In the genomic region with DNA sequence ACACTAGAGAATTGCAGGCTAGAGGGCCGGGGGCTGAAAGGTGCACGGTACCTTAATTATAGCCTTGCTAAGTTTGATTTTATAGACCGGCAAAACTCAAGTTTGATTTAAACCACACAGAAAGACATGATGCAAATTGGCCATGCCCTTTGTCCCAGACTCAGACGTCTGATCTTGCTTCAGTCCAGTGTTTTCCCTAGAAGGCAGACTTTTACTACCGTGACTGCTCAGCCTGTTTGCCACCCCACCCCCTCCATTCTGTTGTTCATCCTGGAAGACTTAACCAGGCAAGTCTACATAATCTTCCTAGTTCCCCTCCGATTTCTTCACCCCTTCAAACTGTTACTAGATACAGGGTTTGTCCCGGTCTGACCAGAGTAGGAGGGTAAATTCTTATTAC, we compare ENCODE assay signal across 11 mouse cellular contexts. TPM values are rescaled to one million over a fixed set of nuclear protein-coding genes. Genes with fewer than 3 reads are reported as not detected.
DNase-seq lines count a peak whose midpoint lies in the region; ATAC-seq and TF ChIP-seq lines count a peak whose summit lies in the region.
"Had no signal": no experiment of that assay in that cellular context is flagged by ENCODE, and none has a peak within 500 bp of the region (broad histone marks: within the 10 kb centered on the region; RNA-seq: fewer than 3 reads in every experiment).

No protein-coding gene starts in this region.

- no peak overlapping the region for H3K27ac ChIP-seq in forebrain, embryonic 12.5 days
- H3K27ac ChIP-seq in forebrain, postnatal 0 days (ENCODE audit: low read depth, low read length), result no peak overlapping the region
- no peak overlapping the region for H3K27ac ChIP-seq in liver, adult 2 months (replicated peaks; ENCODE audit: insufficient read depth, low read depth, low read length)
- H3K27ac ChIP-seq in liver, postnatal 0 days (ENCODE audit: low read depth), result no peak overlapping the region
- H3K27ac ChIP-seq in limb, embryonic 15.5 days, result no peak overlapping the region
- H3K27ac ChIP-seq in forebrain, embryonic 10.5 days, result no peak overlapping the region
- H3K27ac ChIP-seq: liver, embryonic 15.5 days had no signal

- WGBS in forebrain, embryonic 12.5 days, result 43% methylated on average over 7 of the region's 7 CpGs
- 44% methylated on average over 7 of the region's 7 CpGs for WGBS in forebrain, postnatal 0 days
- 36% methylated on average over 7 of the region's 7 CpGs for WGBS in liver, adult 2 months
- WGBS in liver, postnatal 0 days (ENCODE audit: insufficient replicate concordance), result 50% methylated on average over 7 of the region's 7 CpGs
- 17% methylated on average over 7 of the region's 7 CpGs for WGBS in limb, embryonic 15.5 days
- 48% methylated on average over 7 of the region's 7 CpGs for WGBS in forebrain, embryonic 10.5 days

- no peaks in the 10 kb centered on the region for H3K79me2 ChIP-seq in liver, adult 2 months (ENCODE audit: control insufficient read depth, insufficient read depth, low read length)

- no peak for DNase-seq in forebrain, postnatal 0 days
- peak; percentile 55 for DNase-seq in liver, adult 2 months (ENCODE audit: extremely low read depth, low read depth, low spot score)
- no peak for DNase-seq in liver, postnatal 0 days
- peak; percentile 46 for DNase-seq in kidney, adult 9 months
- DNase-seq in spleen, adult 12 weeks (ENCODE audit: low spot score), result no peak
- DNase-seq in forebrain, embryonic 10.5 days (ENCODE audit: extremely low spot score, low spot score), result no peak
- DNase-seq: thymus, adult 18-20 months had no signal

- TF ChIP-seq CTCF in forebrain, postnatal 0 days (IDR thresholded peaks at IDR 0.05; ENCODE audit: low read depth), result no peak
- no peak for TF ChIP-seq CTCF in liver, adult 2 months (IDR thresholded peaks at IDR 0.05; ENCODE audit: low read depth, low read length)
- TF ChIP-seq CTCF in liver, postnatal 0 days (IDR thresholded peaks at IDR 0.05; ENCODE audit: low read depth), result no peak

- peaks cover 57% of the 10 kb centered on the region for H3K4me1 ChIP-seq in forebrain, embryonic 12.5 days
- peaks cover 23% of the 10 kb centered on the region for H3K4me1 ChIP-seq in forebrain, postnatal 0 days (ENCODE audit: insufficient read depth)
- peaks cover 7% of the 10 kb centered on the region for H3K4me1 ChIP-seq in liver, adult 2 months (ENCODE audit: control insufficient read depth, insufficient read depth, low read length)
- H3K4me1 ChIP-seq in liver, postnatal 0 days (ENCODE audit: insufficient read depth), result peaks cover 10% of the 10 kb centered on the region; the same call in 1 of the 2 replicates
- H3K4me1 ChIP-seq in limb, embryonic 15.5 days, result peaks cover 63% of the 10 kb centered on the region
- peaks cover 74% of the 10 kb centered on the region for H3K4me1 ChIP-seq in forebrain, embryonic 10.5 days

- H3K9me3 ChIP-seq in forebrain, embryonic 12.5 days, result no peaks in the 10 kb centered on the region
- H3K9me3 ChIP-seq in forebrain, postnatal 0 days (ENCODE audit: low read length), result no peaks in the 10 kb centered on the region
- no peaks in the 10 kb centered on the region for H3K9me3 ChIP-seq in liver, postnatal 0 days (ENCODE audit: low read length)
- H3K9me3 ChIP-seq in limb, embryonic 15.5 days, result no peaks in the 10 kb centered on the region
- no peaks in the 10 kb centered on the region for H3K9me3 ChIP-seq in forebrain, embryonic 10.5 days
- H3K9me3 ChIP-seq: liver, embryonic 15.5 days had no signal

- peaks cover 11% of the 10 kb centered on the region for H3K36me3 ChIP-seq in forebrain, embryonic 12.5 days (replicated peaks)
- H3K36me3 ChIP-seq in forebrain, postnatal 0 days (ENCODE audit: insufficient read depth), result no peaks in the 10 kb centered on the region
- H3K36me3 ChIP-seq in liver, adult 2 months (ENCODE audit: control insufficient read depth, insufficient read depth, low read length), result peaks cover 1% of the 10 kb centered on the region; the same call in 1 of the 2 replicates
- H3K36me3 ChIP-seq in liver, postnatal 0 days (replicated peaks; ENCODE audit: insufficient read depth, low read length), result peaks cover 9% of the 10 kb centered on the region
- H3K36me3 ChIP-seq in limb, embryonic 15.5 days, result peaks cover 11% of the 10 kb centered on the region; the same call in 1 of the 2 replicates
- H3K36me3 ChIP-seq in forebrain, embryonic 10.5 days (replicated peaks), result peaks cover 17% of the 10 kb centered on the region

- H3K4me2 ChIP-seq in forebrain, embryonic 12.5 days, result 0 out of 2 replicates have a peak overlapping the region, but pooled peaks have one; percentile 80
- no peak overlapping the region for H3K4me2 ChIP-seq in forebrain, postnatal 0 days (ENCODE audit: low read depth)
- H3K4me2 ChIP-seq in liver, postnatal 0 days (ENCODE audit: low read depth, low read length), result no peak overlapping the region
- peak overlapping the region; percentile 98; the same call in 1 of the 2 replicates for H3K4me2 ChIP-seq in limb, embryonic 15.5 days

- H3K4me3 ChIP-seq in forebrain, embryonic 12.5 days (replicated peaks), result no peak overlapping the region
- no peak overlapping the region for H3K4me3 ChIP-seq in forebrain, postnatal 0 days (ENCODE audit: low read depth, low read length)
- H3K4me3 ChIP-seq in liver, adult 2 months (ENCODE audit: insufficient read depth, low read depth, low read length), result no peak overlapping the region
- no peak overlapping the region for H3K4me3 ChIP-seq in liver, postnatal 0 days (ENCODE audit: low read depth, low read length)
- H3K4me3 ChIP-seq in limb, embryonic 15.5 days, result no peak overlapping the region
- no peak overlapping the region for H3K4me3 ChIP-seq in forebrain, embryonic 10.5 days
- H3K4me3 ChIP-seq: liver, embryonic 15.5 days had no signal

- no peak for TF ChIP-seq EP300 in liver, postnatal 0 days (IDR thresholded peaks at IDR 0.05; ENCODE audit: low read depth)

- TF ChIP-seq POLR2A in liver, adult 2 months (IDR thresholded peaks at IDR 0.05; ENCODE audit: extremely low read depth, insufficient read depth, low read length), result no peak

- H3K27me3 ChIP-seq in forebrain, embryonic 12.5 days, result peaks cover 19% of the 10 kb centered on the region
- no peaks in the 10 kb centered on the region for H3K27me3 ChIP-seq in forebrain, postnatal 0 days (ENCODE audit: insufficient read depth, low read length)
- H3K27me3 ChIP-seq in liver, adult 2 months (ENCODE audit: control insufficient read depth, insufficient read depth, low read length), result no peaks in the 10 kb centered on the region
- H3K27me3 ChIP-seq in liver, postnatal 0 days (ENCODE audit: insufficient read depth, low read length), result 0 out of 2 replicates have a peak, but pooled peaks cover 8% of the 10 kb centered on the region
- H3K27me3 ChIP-seq in limb, embryonic 15.5 days, result no peaks in the 10 kb centered on the region
- peaks cover 53% of the 10 kb centered on the region for H3K27me3 ChIP-seq in forebrain, embryonic 10.5 days (ENCODE audit: poor library complexity, severe bottlenecking)

- no peak for ATAC-seq in forebrain, embryonic 12.5 days (ENCODE audit: low FRiP score)
- no peak for ATAC-seq in forebrain, postnatal 0 days
- no peak for ATAC-seq in liver, postnatal 0 days
- ATAC-seq in limb, embryonic 15.5 days (ENCODE audit: insufficient number of reproducible peaks, low FRiP score, low TSS enrichment, low read depth), result no peak
- ATAC-seq: forebrain, embryonic 16.5 days had no signal

- H3K9ac ChIP-seq in forebrain, embryonic 12.5 days, result no peak overlapping the region
- H3K9ac ChIP-seq in forebrain, postnatal 0 days, result no peak overlapping the region
- no peak overlapping the region for H3K9ac ChIP-seq in liver, adult 2 months (ENCODE audit: low read depth, low read length)
- H3K9ac ChIP-seq in liver, postnatal 0 days (replicated peaks), result no peak overlapping the region
- H3K9ac ChIP-seq in limb, embryonic 15.5 days, result no peak overlapping the region
- H3K9ac ChIP-seq: liver, embryonic 15.5 days had no signal

RNA-seq across cellular contexts. Expression of gene Rasl11b, which starts 1.5 kb away (rescaled TPM):
- 29.1 and 31.5 TPM in 2 replicates for polyA plus RNA-seq in forebrain, embryonic 12.5 days (2016; fragmentation: Nextera tagmentation; extraction: Ambion mirVana)
- total RNA-seq in forebrain, postnatal 0 days (2014; rRNA removed), result 7.7 and 8.4 TPM in 2 replicates
- polyA plus RNA-seq in forebrain, postnatal 0 days (2015; fragmentation: Nextera tagmentation; extraction: Ambion mirVana), result 37.3 and 43.5 TPM in 2 replicates
- 1.1 TPM in 2 replicates for total RNA-seq in liver, adult 2 months (2014; rRNA removed)
- 6.6 and 6.8 TPM in 2 replicates for polyA plus RNA-seq in liver, adult 2 months (2012; rRNA removed)
- polyA plus RNA-seq in liver, postnatal 0 days (2015; fragmentation: Nextera tagmentation; extraction: Ambion mirVana), result 9.4 and 9.6 TPM in 2 replicates
- 126 and 133 TPM in 2 replicates for polyA plus RNA-seq in limb, embryonic 15.5 days (2015; fragmentation: Nextera tagmentation; extraction: Ambion mirVana)
- 27.5 and 29.2 TPM in 2 replicates for polyA plus RNA-seq in forebrain, embryonic 10.5 days (2016; fragmentation: Nextera tagmentation; extraction: Ambion mirVana)

Comparison
In these comparisons a context has a peak if more than half of its experiments do, and no peak if none do; other contexts are left out.
1. H3K4me2 ChIP-seq: peak in forebrain, embryonic 12.5 days (single experiment) and limb, embryonic 15.5 days (single experiment); none in forebrain, postnatal 0 days (single experiment) and liver, postnatal 0 days (single experiment).
2. DNase-seq: peak in liver, adult 2 months (single experiment) and kidney, adult 9 months (single experiment); none in forebrain, postnatal 0 days (single experiment), liver, postnatal 0 days (single experiment), spleen, adult 12 weeks (single experiment) and forebrain, embryonic 10.5 days (single experiment).